Mouse (Mus musculus) heart, embryonic 12.5 days (tissue): ENCODE results near the gene Smarca2. TPM values are rescaled to one million over a fixed set of nuclear protein-coding genes. Genes with fewer than 3 reads are reported as not detected.

ENCODE experiments used
- ATAC-seq: fragments of 200-750 bp; cut with Nextera tagmentation; 2 replicates; pipeline ENCODE4 v1.8.0; 2017; ENCODE audit warnings: moderate TSS enrichment, moderate library complexity; ENCODE audit not compliant: insufficient number of reproducible peaks, low FRiP score
- H3K27ac ChIP-seq: fragments of 300-500 bp; sonication (generic); 2 replicates; pipeline ENCODE4 v1.5.1; 2016; ENCODE audit warnings: mild to moderate bottlenecking, moderate library complexity; ENCODE audit not compliant: poor library complexity, severe bottlenecking
- H3K27me3 ChIP-seq: fragments of 300-500 bp; sonication (generic); replicated peaks from 2 replicates; pipeline ENCODE4 v1.6.1; 2016; ENCODE audit warnings: mild to moderate bottlenecking, moderate library complexity
- H3K36me3 ChIP-seq: fragments of 300-500 bp; sonication (generic); 2 replicates; pipeline ENCODE4 v1.6.1; 2016; ENCODE audit warnings: mild to moderate bottlenecking, moderate library complexity
- H3K4me1 ChIP-seq: fragments of 300-500 bp; sonication (generic); replicated peaks from 2 replicates; pipeline ENCODE4 v1.6.1; 2016; ENCODE audit warnings: mild to moderate bottlenecking
- H3K4me2 ChIP-seq: fragments of 300-500 bp; sonication (generic); 2 replicates; pipeline ENCODE4 v1.6.1; 2016; ENCODE audit warnings: mild to moderate bottlenecking, moderate library complexity
- H3K4me3 ChIP-seq: fragments of 300-500 bp; sonication (generic); 2 replicates; pipeline ENCODE4 v1.5.1; 2016; ENCODE audit warnings: mild to moderate bottlenecking
- H3K9ac ChIP-seq: fragments of 300-500 bp; sonication (generic); 2 replicates; pipeline ENCODE4 v1.6.1; 2016; ENCODE audit warnings: mild to moderate bottlenecking, moderate library complexity
- H3K9me3 ChIP-seq: fragments of 300-500 bp; sonication (generic); replicated peaks from 2 replicates; pipeline ENCODE4 v1.6.1; 2016; ENCODE audit warnings: mild to moderate bottlenecking, moderate library complexity
- WGBS: fragments of 180-500 bp; shearing (Covaris S2); methylation state at CpG from one replicate; pipeline ENCODE4 v1.1.7; 2016; 5-methylcytosine and 5-hydroxymethylcytosine counted together
- polyA plus RNA-seq: library from polyadenylated mRNA; unstranded; fragments of >200 nt; fragmentation: Nextera tagmentation; extraction: Ambion mirVana; gene quantifications from 2 replicates; pipeline ENCODE4 v1.2.1, GENCODE M21; 2016

The Smarca2 gene
- polyA plus RNA-seq, 1 experiment from 2014 or later, result 31.0 TPM

DNA sequence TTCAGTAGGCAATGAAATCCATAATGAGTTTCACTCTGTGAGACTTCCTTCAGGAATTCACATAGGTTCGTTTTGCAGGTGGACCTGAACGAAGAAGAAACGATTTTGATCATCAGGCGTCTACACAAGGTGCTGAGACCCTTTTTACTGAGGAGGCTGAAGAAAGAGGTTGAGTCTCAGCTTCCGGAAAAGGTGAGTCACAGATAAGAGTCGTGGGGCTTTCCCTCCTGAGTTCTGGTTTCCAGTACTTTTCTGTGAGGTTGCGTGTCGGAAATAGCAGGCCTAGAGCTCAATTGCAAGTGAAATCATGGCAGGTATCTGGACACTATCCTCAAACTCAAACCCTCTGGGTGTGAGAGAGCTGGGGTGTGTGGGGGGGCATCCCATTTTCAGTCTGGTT lies 78.9 kb downstream of the Smarca2 start:
- no peak overlapping the region for H3K4me3 ChIP-seq
- WGBS, result 77% methylated on average over 8 of the region's 8 CpGs
- no peaks in the 10 kb centered on the region for H3K9me3 ChIP-seq
- no peak for ATAC-seq
- no peaks in the 10 kb centered on the region for H3K4me1 ChIP-seq
- H3K4me2 ChIP-seq, result no peak overlapping the region
- no peaks in the 10 kb centered on the region for H3K27me3 ChIP-seq
- H3K36me3 ChIP-seq, result peaks cover 21% of the 10 kb centered on the region
- H3K27ac ChIP-seq, result no peak overlapping the region
- H3K9ac ChIP-seq, result no peak overlapping the region

DNA sequence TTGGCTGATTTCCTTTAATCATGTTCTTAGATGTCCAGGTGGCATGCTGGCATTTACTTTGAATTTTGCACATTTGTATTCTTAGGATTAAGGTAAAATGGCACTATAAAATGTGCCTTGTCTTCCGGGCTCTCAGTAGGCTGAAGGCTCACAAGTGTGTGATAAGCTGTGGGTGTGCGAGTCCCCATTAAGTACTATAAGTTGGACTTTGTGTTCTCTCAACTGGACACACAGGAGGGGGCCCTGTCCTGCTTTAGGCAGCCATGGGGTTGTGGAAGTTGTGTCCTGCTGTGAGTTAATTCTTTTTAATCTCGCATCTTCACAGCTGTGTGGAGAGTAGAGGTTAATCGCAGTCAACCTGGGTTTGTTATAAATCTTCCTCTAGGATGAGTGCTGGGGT lies 85.7 kb downstream of the Smarca2 start:
- H3K36me3 ChIP-seq, result peaks cover 16% of the 10 kb centered on the region
- no peak for ATAC-seq
- H3K4me1 ChIP-seq, result no peaks in the 10 kb centered on the region
- no peak overlapping the region for H3K27ac ChIP-seq
- no peak overlapping the region for H3K9ac ChIP-seq
- no peak overlapping the region for H3K4me2 ChIP-seq
- H3K27me3 ChIP-seq, result no peaks in the 10 kb centered on the region
- no peak overlapping the region for H3K4me3 ChIP-seq
- H3K9me3 ChIP-seq, result no peaks in the 10 kb centered on the region
- WGBS, result 69% methylated on average over 4 of the region's 4 CpGs

DNA sequence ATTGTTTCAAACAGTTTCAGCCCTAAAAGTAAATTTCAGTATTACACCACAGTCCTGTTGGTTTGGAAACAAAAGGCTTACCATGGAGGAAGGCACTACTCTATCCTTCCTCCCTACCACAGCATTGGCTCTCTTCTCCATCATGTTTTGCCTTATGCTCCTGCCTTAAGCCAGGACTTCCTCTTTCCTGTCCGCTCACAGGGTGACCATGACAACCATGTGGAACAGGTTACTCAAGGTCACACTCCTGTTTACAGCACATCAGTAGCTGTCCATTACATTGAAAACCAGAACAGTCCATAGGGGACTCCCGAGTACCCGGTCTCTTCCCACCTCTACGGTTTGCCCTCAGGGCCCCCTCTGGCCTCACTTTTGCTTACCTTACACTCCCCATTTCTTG lies 92.3 kb downstream of the Smarca2 start:
- no peak overlapping the region for H3K27ac ChIP-seq

DNA sequence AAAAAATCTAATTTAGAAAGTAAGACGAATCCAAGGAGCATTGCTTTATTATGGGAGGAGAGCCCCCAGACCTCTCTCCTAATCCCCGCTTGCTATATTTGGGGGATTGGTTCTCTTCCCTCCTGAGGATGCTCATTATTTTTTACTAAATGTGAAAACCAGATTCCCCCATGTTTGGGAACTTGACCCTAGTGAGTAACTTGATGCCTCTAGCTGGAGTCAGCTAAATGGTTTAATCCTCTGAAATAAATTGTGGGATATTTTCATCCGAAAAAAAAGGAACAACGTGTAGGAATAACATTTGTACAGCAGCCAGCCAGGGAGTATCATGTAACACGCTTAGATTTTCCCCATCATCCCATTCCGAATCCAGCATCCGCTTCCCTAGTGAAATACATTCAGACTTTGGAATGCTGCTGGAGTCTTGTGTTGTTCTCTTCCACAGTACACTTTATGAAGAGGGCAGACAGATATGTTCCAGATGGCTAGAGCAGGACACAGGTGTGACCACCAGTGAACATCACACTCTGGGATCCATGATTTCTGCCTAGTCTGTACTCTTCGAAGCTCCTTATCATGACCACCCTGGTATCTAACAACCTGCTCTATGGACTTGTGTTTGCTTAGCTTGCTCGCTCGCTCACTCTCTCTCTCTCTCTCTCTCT lies 99.8 kb downstream of the Smarca2 start:
- H3K9ac ChIP-seq, result no peak overlapping the region
- no peak overlapping the region for H3K27ac ChIP-seq
- no peak overlapping the region for H3K4me2 ChIP-seq
- H3K4me3 ChIP-seq, result no peak overlapping the region
- ATAC-seq, result no peak
- H3K4me1 ChIP-seq, result peaks cover 15% of the 10 kb centered on the region; the same call in 1 of the 2 replicates
- H3K36me3 ChIP-seq, result peaks cover 16% of the 10 kb centered on the region; the same call in 1 of the 2 replicates
- H3K9me3 ChIP-seq, result peaks cover 4% of the 10 kb centered on the region; the same call in 1 of the 2 replicates
- WGBS, result 78% methylated on average over 10 of the region's 10 CpGs
- no peaks in the 10 kb centered on the region for H3K27me3 ChIP-seq

More for the DNA sequence above, 92.3 kb downstream of the Smarca2 start:
- H3K36me3 ChIP-seq, result peaks cover 43% of the 10 kb centered on the region
- no peaks in the 10 kb centered on the region for H3K4me1 ChIP-seq
- H3K4me3 ChIP-seq, result no peak overlapping the region
- H3K4me2 ChIP-seq, result no peak overlapping the region
- no peaks in the 10 kb centered on the region for H3K27me3 ChIP-seq
- ATAC-seq, result no peak
- no peak overlapping the region for H3K9ac ChIP-seq
- H3K9me3 ChIP-seq, result peaks cover 4% of the 10 kb centered on the region; the same call in 1 of the 2 replicates
- WGBS, result 61% methylated on average over 4 of the region's 4 CpGs

DNA sequence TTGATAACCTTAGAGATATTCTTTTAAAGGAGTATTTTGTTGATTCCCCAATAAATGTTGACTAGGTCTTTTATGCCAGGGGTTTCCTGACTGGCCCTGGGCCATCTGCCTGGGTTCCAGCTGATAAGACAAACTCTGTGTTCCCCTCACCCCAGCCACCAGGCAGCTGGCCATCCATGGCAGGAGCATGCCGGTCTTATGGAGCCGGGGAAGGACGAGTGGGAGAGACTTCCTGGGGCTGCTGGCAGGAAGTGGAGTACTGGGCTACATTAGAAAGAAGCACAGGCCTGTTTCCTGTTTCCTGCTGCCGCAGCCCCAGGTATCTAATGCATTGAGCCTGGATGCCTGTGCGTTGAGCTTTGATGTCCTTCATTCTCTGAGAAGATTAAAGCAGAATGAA lies 102.1 kb downstream of the Smarca2 start:
- Histone ChIP-seq H3K9ac (no peak overlapping the region), H3K27ac (no peak overlapping the region), H3K4me1 (peaks cover 15% of the 10 kb centered on the region; the same call in 1 of the 2 replicates), H3K4me3 (no peak overlapping the region), H3K36me3 (no peaks in the 10 kb centered on the region), H3K4me2 (no peak overlapping the region), H3K27me3 (no peaks in the 10 kb centered on the region), H3K9me3 (no peaks in the 10 kb centered on the region)
- 31% methylated on average over 5 of the region's 5 CpGs for WGBS
- ATAC-seq, result peak; percentile 45; the same call in 1 of the 2 replicates

DNA sequence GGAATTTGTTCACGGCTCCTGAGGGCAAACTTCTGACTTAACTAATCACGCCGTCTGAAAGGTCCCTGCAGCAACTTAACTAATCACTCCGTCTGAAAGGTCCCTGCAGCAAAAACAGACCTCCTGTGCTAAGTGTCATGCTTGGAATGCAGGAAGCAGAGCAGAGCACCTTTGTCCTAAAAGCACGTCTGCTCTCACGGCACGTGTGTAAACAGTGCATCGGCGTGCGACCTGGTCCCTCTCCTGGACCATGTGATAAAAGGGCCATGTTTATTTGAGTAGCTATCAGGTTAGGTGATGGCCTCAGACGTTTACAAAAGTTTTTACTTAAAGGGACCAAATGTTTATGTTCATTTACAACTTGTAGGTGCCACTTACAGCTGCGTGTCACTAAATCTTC lies 104.2 kb downstream of the Smarca2 start:
- H3K9me3 ChIP-seq, result no peaks in the 10 kb centered on the region
- no peak for ATAC-seq
- H3K4me1 ChIP-seq, result peaks cover 15% of the 10 kb centered on the region; the same call in 1 of the 2 replicates
- no peaks in the 10 kb centered on the region for H3K27me3 ChIP-seq
- WGBS, result 27% methylated on average over 12 of the region's 12 CpGs
- peak overlapping the region; percentile 29; the same call in 1 of the 2 replicates for H3K4me2 ChIP-seq
- H3K27ac ChIP-seq, result no peak overlapping the region
- no peak overlapping the region for H3K9ac ChIP-seq
- H3K36me3 ChIP-seq, result no peaks in the 10 kb centered on the region
- no peak overlapping the region for H3K4me3 ChIP-seq

DNA sequence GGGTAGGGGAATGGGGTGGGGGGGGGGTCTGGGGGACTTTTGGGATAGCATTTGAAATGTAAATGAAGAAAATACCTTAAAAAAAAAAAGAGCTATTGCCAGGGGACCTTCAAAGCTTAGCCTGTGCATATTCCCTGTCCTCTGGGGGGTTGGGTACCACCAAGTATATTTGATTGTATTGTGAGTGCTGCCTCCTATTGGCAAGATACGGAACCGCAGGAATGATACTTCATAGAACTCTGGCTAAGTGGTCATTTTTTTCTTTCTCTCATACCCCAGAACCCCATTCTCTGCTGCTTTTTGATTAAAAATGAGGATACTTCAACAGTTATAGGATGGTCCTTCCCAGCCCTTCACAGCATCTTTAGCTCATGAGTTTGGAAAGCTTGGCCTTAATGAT lies 106.4 kb downstream of the Smarca2 start:
- 32% methylated on average over 2 of the region's 2 CpGs for WGBS

DNA sequence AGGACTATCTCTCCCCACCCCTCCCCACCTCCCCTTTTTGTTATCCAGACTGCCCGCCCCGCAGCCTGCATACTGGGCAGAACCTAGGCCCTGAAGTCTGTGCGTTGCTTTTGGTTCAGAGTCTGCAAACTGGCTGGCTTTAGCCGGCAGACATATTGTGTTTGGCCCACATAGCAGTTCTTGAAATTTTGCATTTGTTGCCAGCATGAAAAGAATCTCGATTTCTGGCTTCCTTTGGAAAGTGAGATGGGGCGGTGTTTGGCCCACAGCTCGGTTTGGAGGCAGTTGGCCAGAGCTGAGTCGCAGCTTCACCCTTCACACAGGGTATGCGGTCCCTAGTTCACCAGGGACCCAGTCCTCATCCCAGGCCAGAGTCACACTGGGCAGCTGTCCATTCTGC lies 111.4 kb downstream of the Smarca2 start:
- Histone ChIP-seq H3K27me3 (no peaks in the 10 kb centered on the region), H3K4me3 (no peak overlapping the region), H3K9me3 (no peaks in the 10 kb centered on the region), H3K36me3 (0 out of 2 replicates have a peak, but pooled peaks cover 3% of the 10 kb centered on the region), H3K4me2 (no peak overlapping the region), H3K4me1 (peaks cover 7% of the 10 kb centered on the region), H3K27ac (no peak overlapping the region), H3K9ac (no peak overlapping the region)
- 63% methylated on average over 9 of the region's 9 CpGs for WGBS
- ATAC-seq, result no peak

More for the DNA sequence above, 106.4 kb downstream of the Smarca2 start:
- Histone ChIP-seq H3K27ac (no peak overlapping the region), H3K4me1 (peaks cover 10% of the 10 kb centered on the region; the same call in 1 of the 2 replicates), H3K9me3 (no peaks in the 10 kb centered on the region), H3K4me3 (no peak overlapping the region), H3K4me2 (no peak overlapping the region), H3K9ac (no peak overlapping the region), H3K27me3 (no peaks in the 10 kb centered on the region), H3K36me3 (0 out of 2 replicates have a peak, but pooled peaks cover under 1% of the 10 kb centered on the region)
- no peak for ATAC-seq

DNA sequence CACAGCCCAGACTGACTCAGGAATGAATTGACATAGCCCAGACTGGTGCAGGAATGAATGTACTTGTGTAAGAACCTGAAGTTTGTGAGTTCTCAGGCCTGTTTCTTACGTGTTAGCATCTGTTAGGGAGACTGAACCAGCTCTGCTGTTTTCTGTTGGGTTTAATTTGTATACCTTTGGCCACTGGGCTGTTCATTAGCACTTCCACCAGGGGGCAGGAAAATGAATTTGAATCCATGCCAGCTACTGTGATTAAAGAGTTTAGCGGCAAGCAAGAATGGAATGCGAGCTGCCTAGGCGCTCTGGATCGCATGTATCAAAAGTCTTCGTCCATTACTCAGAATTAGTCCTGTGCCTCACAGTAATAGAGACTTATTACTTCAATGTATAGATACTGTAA lies 113.4 kb downstream of the Smarca2 start:
- 17% methylated on average over 6 of the region's 6 CpGs for WGBS

DNA sequence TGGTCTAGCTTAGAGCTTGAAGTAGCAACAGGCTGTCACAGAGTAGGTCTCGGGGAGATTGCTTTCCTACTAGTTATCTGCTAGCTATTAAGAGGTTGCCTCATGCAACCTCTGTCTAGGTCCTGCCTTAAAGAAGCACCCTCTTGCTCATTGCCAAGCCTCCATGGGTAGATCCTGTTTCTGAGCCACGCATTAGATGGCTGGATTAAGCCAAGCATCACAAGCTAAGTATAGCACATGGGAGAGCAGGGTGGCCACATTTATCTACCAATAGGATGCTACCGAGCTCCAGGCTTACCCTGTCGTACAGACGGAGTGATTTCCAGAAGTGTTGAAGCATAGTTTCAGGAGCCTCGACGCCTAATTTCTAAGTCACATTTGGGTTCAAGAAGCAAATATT lies 114.3 kb downstream of the Smarca2 start:
- Histone ChIP-seq H3K9ac (no peak overlapping the region), H3K4me1 (peaks cover 7% of the 10 kb centered on the region), H3K9me3 (no peaks in the 10 kb centered on the region), H3K36me3 (0 out of 2 replicates have a peak, but pooled peaks cover 3% of the 10 kb centered on the region), H3K27me3 (no peaks in the 10 kb centered on the region), H3K4me2 (no peak overlapping the region), H3K4me3 (no peak overlapping the region), H3K27ac (no peak overlapping the region)
- WGBS, result 62% methylated on average over 7 of the region's 7 CpGs
- no peak for ATAC-seq

More for the DNA sequence above, 113.4 kb downstream of the Smarca2 start:
- no peaks in the 10 kb centered on the region for H3K27me3 ChIP-seq
- H3K4me3 ChIP-seq, result no peak overlapping the region
- H3K4me2 ChIP-seq, result no peak overlapping the region
- no peak overlapping the region for H3K27ac ChIP-seq
- H3K4me1 ChIP-seq, result peaks cover 7% of the 10 kb centered on the region
- H3K9me3 ChIP-seq, result no peaks in the 10 kb centered on the region
- H3K36me3 ChIP-seq, result 0 out of 2 replicates have a peak, but pooled peaks cover 3% of the 10 kb centered on the region
- ATAC-seq, result no peak
- no peak overlapping the region for H3K9ac ChIP-seq

DNA sequence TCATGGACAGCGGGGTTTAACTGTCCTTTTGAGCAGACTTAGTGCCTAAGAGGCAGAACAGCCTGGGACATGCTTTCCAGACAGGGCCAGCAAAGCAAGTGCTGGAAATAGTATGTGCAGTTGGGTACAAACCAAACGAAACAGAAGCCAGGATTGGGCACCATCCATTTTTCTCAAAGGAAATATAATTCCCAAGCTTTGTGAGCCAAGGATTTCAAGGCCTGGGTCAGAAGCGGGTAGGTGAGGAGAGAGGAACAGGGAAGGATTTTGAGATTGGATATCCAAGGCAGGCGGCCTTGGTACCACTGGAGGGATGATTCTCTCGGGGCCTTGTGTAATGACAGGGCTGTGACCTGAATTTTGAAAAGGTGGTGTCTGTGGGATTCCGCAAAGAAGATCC lies 116.9 kb downstream of the Smarca2 start:
- Histone ChIP-seq H3K4me3 (no peak overlapping the region), H3K36me3 (no peaks in the 10 kb centered on the region), H3K27me3 (no peaks in the 10 kb centered on the region), H3K9me3 (no peaks in the 10 kb centered on the region), H3K9ac (no peak overlapping the region), H3K4me1 (peaks cover 7% of the 10 kb centered on the region), H3K27ac (no peak overlapping the region), H3K4me2 (no peak overlapping the region)
- no peak for ATAC-seq
- WGBS, result 84% methylated on average over 6 of the region's 6 CpGs
